In the genomic region with DNA sequence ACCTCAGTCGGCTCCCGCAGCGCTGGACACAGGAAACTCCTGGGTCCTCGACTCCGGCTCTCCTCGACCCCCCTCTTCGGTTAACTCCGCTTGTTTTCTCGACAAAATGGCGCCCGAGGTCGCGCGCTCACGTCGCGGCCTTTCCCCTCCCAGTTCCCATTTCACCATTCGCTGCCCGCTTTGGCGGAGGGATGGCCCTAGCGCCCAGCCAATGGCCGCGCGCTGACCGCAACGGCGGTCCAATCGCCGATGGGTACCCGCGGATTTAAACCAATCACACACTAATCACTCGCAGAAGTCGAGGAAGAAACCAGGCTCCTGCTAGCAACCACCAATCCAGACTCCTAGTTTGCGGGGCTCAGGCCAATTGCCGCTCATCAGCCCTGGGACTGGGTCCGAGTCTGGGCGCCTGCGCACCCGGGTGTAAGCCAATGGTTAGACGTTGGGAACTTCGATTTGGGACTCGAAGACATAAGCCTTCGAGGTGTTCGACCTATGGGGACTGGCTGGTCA, we compare ENCODE assay signal across 8 mouse cellular contexts. TPM values are rescaled to one million over a fixed set of nuclear protein-coding genes. Genes with fewer than 3 reads are reported as not detected.
DNase-seq lines count a peak whose midpoint lies in the region; ATAC-seq lines count a peak whose summit lies in the region.

Gene Cnot1 (minus strand): TSS at position 134 of the 513 bp plus-strand sequence.

- peak; percentile 90 for ATAC-seq in inflammation-experienced regulatory T-cells, adult 6 months
- ATAC-seq in megakaryocyte-erythroid progenitor cell, adult 5-6 weeks (replicated peaks; ENCODE audit: low FRiP score, low TSS enrichment, poor library complexity, severe bottlenecking) = peak; percentile 92

- DNase-seq in adrenal gland, adult (ENCODE audit: inconsistent age in 2 of 2, low spot score in 1 of 2) = peak; percentile 98 to 99
- peak; percentile 97 for DNase-seq in embryo, embryonic 10.5 days (ENCODE audit: low spot score)
- peak; percentile 95 for DNase-seq in gastrocnemius, postnatal 14 days
- DNase-seq in left cerebral cortex, postnatal 10 days (ENCODE audit: extremely low spot score in 1 of 2, low spot score in 2 of 2) = peak; percentile 97 to 99
- peak; percentile 98 for DNase-seq in right cerebral cortex, postnatal 25 days
- peak; percentile 95 to 97 for DNase-seq in urinary bladder, postnatal 4 days (ENCODE audit: low spot score in 2 of 2)

- intact Hi-C loops in gastrocnemius, postnatal 14 days (cut with DNase I; ENCODE audit: low total_unique reads) = no loop called here
- intact Hi-C loops in left cerebral cortex, postnatal 10 days (cut with DNase I) = no loop called here

RNA-seq across cellular contexts. Expression of gene Cnot1, which starts in this region (rescaled TPM):
- 10 to 100 TPM; 59.6 to 62.9 TPM for total RNA-seq in gastrocnemius, postnatal 14 days (2021)
- polyA plus RNA-seq in inflammation-experienced regulatory T-cells, adult 6 months (2017; shearing (Covaris generic)) = 10 to 100 TPM; 88.9 to 95.1 (median 94.7) TPM
- total RNA-seq in left cerebral cortex, postnatal 10 days (2021) = 100 to 1,000 TPM; 136 to 146 TPM
- 278 and 316 TPM in 2 replicates for total RNA-seq in megakaryocyte-erythroid progenitor cell, adult 5-6 weeks (2014; fragmentation: Nextera tagmentation)
- total RNA-seq in megakaryocyte-erythroid progenitor cell, adult 5-6 weeks (2017) = 133 and 217 TPM in 2 replicates

Comparison
In these comparisons a context has a peak if more than half of its experiments do, and no peak if none do; other contexts are left out.
1. Peak in every context shown above with its lines: DNase-seq and ATAC-seq.